Mouse (Mus musculus) hindbrain, embryonic 10.5 days (tissue): ENCODE data around the gene Nxf2. TPM values are rescaled to one million over a fixed set of nuclear protein-coding genes. Genes with fewer than 3 reads are reported as not detected.
"Not testable (repeated sequence)": the region's sequence is repeated elsewhere in the genome, so short reads cannot be mapped to it uniquely, and the experiment has no call there.

ENCODE experiments used
- DNase-seq: peaks from one replicate; pipeline ENCODE4 v3.0.0-alpha.2; 2017; ENCODE audit warnings: low spot score
- H3K27ac ChIP-seq: fragments of 300-500 bp; sonication (generic); 2 replicates; pipeline ENCODE4 v1.5.1; 2016; ENCODE audit warnings: mild to moderate bottlenecking, moderate library complexity
- H3K27me3 ChIP-seq: fragments of 300-500 bp; sonication (generic); 2 replicates; pipeline ENCODE4 v1.6.1; 2016; ENCODE audit warnings: mild to moderate bottlenecking; ENCODE audit not compliant: poor library complexity, insufficient read depth, severe bottlenecking
- H3K36me3 ChIP-seq: fragments of 300-500 bp; sonication (generic); 2 replicates; pipeline ENCODE4 v1.6.1; 2016; ENCODE audit warnings: mild to moderate bottlenecking, moderate library complexity
- H3K4me1 ChIP-seq: fragments of 300-500 bp; sonication (generic); replicated peaks from 2 replicates; pipeline ENCODE4 v1.6.1; 2016; ENCODE audit warnings: mild to moderate bottlenecking
- H3K4me3 ChIP-seq: fragments of 300-500 bp; sonication (generic); 2 replicates; pipeline ENCODE4 v1.5.1; 2016; ENCODE audit warnings: mild to moderate bottlenecking, moderate library complexity
- H3K9me3 ChIP-seq: fragments of 300-500 bp; sonication (generic); 2 replicates; pipeline ENCODE4 v1.6.1; 2016; ENCODE audit warnings: mild to moderate bottlenecking, moderate library complexity
- WGBS: fragments of 180-500 bp; shearing (Covaris S2); methylation state at CpG from one replicate; pipeline ENCODE4 v1.1.7; 2016; 5-methylcytosine and 5-hydroxymethylcytosine counted together
- polyA plus RNA-seq: library from polyadenylated mRNA; unstranded; fragments of >200 nt; fragmentation: Nextera tagmentation; extraction: Ambion mirVana; gene quantifications from 2 replicates; pipeline ENCODE4 v1.2.1, GENCODE M21; 2016

The Nxf2 gene
- polyA plus RNA-seq, 1 experiment from 2014 or later, result 0.61 TPM

DNA sequence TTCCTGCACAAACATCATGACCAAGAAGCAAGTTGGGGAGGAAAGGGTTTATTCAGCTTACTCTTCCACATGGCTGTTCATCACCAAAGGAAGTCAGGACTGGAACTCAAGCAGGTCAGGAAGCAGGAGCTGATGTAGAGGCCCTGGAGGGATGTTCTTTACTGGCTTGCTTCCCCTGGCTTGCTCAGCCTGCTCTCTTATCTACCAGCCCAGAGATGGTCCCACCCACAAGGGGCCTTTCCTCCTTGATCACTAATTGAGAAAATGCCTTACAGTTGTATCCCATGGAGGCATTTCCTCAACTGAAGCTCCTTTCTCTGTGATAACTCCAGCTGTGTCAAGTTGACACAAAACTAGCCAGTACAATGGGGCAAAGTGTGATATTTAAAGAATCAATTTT is 49.2 kb downstream of the Nxf2 start:
- H3K27ac ChIP-seq, H3K4me3 ChIP-seq, DNase-seq, H3K9me3 ChIP-seq, H3K27me3 ChIP-seq, H3K36me3 ChIP-seq, H3K4me1 ChIP-seq: not testable (repeated sequence)

DNA sequence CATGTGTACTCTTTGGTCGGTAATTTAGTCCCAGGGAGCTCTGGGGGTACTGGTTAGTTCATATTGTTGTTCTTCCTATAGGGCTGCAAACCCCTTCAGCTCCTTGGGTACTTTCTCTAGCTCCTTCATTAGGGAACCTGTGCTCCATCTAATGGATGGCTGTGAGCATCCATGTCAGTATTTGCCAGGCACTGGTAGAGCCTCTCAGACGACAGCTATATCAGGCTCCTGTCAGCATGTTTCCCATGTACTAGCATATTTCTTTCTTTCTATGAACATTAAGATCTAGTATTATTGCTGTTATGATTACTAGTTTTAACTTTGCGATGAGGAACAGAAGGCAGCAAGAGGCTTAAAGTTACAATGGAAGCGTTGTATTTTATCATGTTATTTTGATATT is 49.7 kb downstream of the Nxf2 start:
- Histone ChIP-seq H3K4me3 (no peak overlapping the region), H3K36me3 (no peaks in the 10 kb centered on the region), H3K27me3 (0 out of 2 replicates have a peak, but pooled peaks cover 8% of the 10 kb centered on the region), H3K9me3 (no peaks in the 10 kb centered on the region), H3K27ac (no peak overlapping the region), H3K4me1 (no peaks in the 10 kb centered on the region)
- 67% methylated on average over 4 of the region's 4 CpGs for WGBS
- no peak for DNase-seq

DNA sequence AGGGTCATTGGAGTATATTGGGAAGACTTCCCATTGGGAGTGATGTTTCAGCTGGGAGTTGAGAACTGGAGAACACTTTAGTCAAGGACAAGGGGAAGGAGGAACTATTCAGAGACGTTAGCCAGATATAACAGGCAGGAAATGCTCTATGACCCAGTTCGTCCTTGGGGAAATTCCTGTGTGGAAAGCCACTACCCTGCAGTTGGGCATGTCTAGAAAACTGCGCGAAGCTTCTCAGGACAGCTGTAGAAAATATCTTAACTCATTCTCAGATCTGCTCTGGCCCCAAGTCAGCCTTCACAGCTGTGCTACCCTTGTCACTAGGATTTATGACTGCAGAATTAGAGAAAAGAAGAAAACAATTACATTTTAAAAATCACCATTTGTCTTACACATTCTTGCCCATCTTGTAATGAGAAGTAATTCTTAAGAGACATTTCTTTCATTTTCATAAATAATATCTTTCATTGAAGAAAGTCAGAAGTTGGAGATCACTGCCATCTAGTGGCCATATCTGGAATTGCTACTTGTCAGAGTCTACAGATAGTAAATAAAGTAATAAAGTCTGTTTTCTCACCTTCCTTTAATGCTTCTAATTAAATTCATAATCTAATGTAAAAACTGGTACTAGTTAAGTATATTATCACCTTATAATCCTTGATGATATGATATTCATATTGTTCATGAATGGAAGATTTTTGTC is 51.2 kb downstream of the Nxf2 start:
- no peaks in the 10 kb centered on the region for H3K4me1 ChIP-seq
- no peak overlapping the region for H3K27ac ChIP-seq
- DNase-seq, result no peak
- no peaks in the 10 kb centered on the region for H3K36me3 ChIP-seq
- H3K9me3 ChIP-seq, result no peaks in the 10 kb centered on the region
- H3K27me3 ChIP-seq, result 0 out of 2 replicates have a peak, but pooled peaks cover 4% of the 10 kb centered on the region
- H3K4me3 ChIP-seq, result no peak overlapping the region
- WGBS, result 39% methylated on average over 4 of the region's 4 CpGs

DNA sequence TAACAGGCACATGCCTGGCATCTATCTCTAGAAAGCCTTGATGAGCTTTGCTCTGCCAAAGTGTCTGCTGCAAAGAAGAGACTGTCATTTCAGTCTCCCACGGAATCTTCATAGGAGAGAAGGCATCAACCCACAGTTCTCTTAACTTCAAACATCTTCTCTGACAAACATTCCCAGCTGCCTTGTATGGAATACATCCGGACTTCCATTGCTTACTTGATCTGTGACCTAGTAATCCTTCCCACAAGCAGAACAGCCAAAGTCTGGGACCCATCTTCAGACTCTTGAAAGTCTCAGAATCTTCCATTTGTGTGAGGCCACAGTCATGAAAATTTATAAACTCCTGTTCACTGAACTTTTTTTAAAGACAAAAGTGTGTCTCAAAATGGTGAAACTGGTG is 51.7 kb downstream of the Nxf2 start:
- 64% methylated on average over 2 of the region's 2 CpGs for WGBS
- Histone ChIP-seq H3K4me1 (no peaks in the 10 kb centered on the region), H3K36me3 (no peaks in the 10 kb centered on the region), H3K27ac (no peak overlapping the region), H3K27me3 (no peaks in the 10 kb centered on the region), H3K4me3 (no peak overlapping the region), H3K9me3 (no peaks in the 10 kb centered on the region)
- no peak for DNase-seq

DNA sequence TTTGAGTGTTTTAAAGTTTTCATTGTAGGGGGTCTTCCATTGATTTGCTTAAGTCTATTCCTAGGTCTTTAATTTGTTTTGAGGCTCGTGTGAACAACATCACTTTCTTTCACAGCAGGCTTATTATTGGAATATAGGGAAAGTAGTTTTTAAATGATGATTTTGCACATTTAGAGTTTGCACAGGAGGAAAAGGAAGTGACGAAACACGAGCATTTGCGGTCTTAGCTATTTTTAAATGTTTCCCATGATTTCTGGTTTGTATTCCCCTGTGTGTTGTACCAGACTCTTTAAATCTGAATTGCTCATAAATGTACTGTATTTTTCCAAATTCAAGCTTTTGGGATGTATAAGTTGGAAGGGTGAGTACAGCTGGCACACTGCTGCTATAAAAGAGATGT is 54.2 kb downstream of the Nxf2 start:
- WGBS, result 89% methylated on average over 4 of the region's 4 CpGs
- no peak for DNase-seq

More for the DNA sequence above, 54.2 kb downstream of the Nxf2 start:
- no peaks in the 10 kb centered on the region for H3K36me3 ChIP-seq
- no peak overlapping the region for H3K4me3 ChIP-seq
- no peak overlapping the region for H3K27ac ChIP-seq
- H3K9me3 ChIP-seq, result no peaks in the 10 kb centered on the region
- H3K4me1 ChIP-seq, result no peaks in the 10 kb centered on the region
- no peaks in the 10 kb centered on the region for H3K27me3 ChIP-seq

Other genes with a start within 250 kb of the Nxf2 start
- 41.8 and 47.0 TPM in 2 replicates for gene Armcx1, start 246.8 kb downstream of the Nxf2 start, polyA plus RNA-seq
- 15.7 and 16.1 TPM in 2 replicates for gene Armcx6, start 213.3 kb downstream of the Nxf2 start, polyA plus RNA-seq
- gene Armcx3, start 208.2 kb downstream of the Nxf2 start, polyA plus RNA-seq, result 47.7 and 57.1 TPM in 2 replicates
- gene Armcx2, start 155.5 kb downstream of the Nxf2 start, polyA plus RNA-seq, result 79.2 and 86.4 TPM in 2 replicates
- gene Zmat1, start 44.5 kb upstream of the Nxf2 start, polyA plus RNA-seq, result 4.1 and 4.2 TPM in 2 replicates
- not detected in 2 replicates for gene Gm15023, start 212.9 kb upstream of the Nxf2 start, polyA plus RNA-seq
- 0.61 and 1.8 TPM in 2 replicates for gene Tceal6, start 245.9 kb upstream of the Nxf2 start, polyA plus RNA-seq